Mouse (Mus musculus): ENCODE data around the gene Igf1r. TPM values are rescaled to one million over a fixed set of nuclear protein-coding genes. Genes with fewer than 3 reads are reported as not detected.

The Igf1r gene
- polyA plus RNA-seq, 1 experiment from 2014 or later = 23.2 TPM

GRCm38 (mm10) chr7:68250411-68250810 lies 297.8 kb downstream of the Igf1r start:
- ATAC-seq (ENCODE audit: insufficient number of reproducible peaks, insufficient read depth, low FRiP score, low read depth) = no peak

DNA sequence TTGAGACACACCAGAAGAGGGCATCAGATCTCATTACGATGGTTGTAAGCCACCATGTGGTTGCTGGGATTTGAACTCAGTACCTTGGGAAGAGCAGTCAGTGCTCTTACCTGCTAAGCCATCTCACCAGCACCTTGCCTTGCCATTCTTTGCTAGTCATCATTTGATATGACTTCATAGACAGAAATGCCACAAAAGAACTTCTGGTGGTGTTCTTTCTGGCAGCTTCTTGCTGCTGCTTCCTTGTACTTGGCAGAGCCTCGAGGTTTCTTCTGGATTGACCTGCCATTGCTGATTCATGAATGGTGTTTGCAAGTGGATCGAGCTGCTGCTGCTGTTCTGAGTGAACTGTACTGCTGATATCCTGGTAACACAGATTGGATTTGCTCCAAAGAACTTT lies 298.3 kb downstream of the Igf1r start:
- Histone ChIP-seq H3K4me1 (ENCODE audit: control insufficient read depth, insufficient read depth, low read length) (no peaks in the 10 kb centered on the region), H3K9ac (replicated peaks; ENCODE audit: low read depth, low read length) (no peak overlapping the region), H3K36me3 (ENCODE audit: control insufficient read depth, insufficient read depth, low read length) (no peaks in the 10 kb centered on the region), H3K27me3 (ENCODE audit: control insufficient read depth, insufficient read depth, low read length) (no peaks in the 10 kb centered on the region), H3K9me3 (ENCODE audit: control insufficient read depth, low read depth, low read length) (no peaks in the 10 kb centered on the region; the same call in 1 of the 2 replicates), H3K27ac (ENCODE audit: low read length) (no peak overlapping the region), H3K4me2 (replicated peaks; ENCODE audit: low read depth, low read length) (no peak overlapping the region), H3K4me3 (ENCODE audit: low read depth, low read length) (no peak overlapping the region)
- ATAC-seq (ENCODE audit: insufficient number of reproducible peaks, insufficient read depth, low FRiP score, low read depth) = no peak
- 80% methylated on average over 3 of the region's 3 CpGs for WGBS

More at GRCm38 (mm10) chr7:68250411-68250810, 297.8 kb downstream of the Igf1r start:
- Histone ChIP-seq H3K36me3 (ENCODE audit: control insufficient read depth, insufficient read depth, low read length) (no peaks in the 10 kb centered on the region), H3K4me2 (replicated peaks; ENCODE audit: low read depth, low read length) (no peak overlapping the region), H3K9ac (replicated peaks; ENCODE audit: low read depth, low read length) (no peak overlapping the region), H3K4me3 (ENCODE audit: low read depth, low read length) (no peak overlapping the region), H3K4me1 (ENCODE audit: control insufficient read depth, insufficient read depth, low read length) (no peaks in the 10 kb centered on the region), H3K27me3 (ENCODE audit: control insufficient read depth, insufficient read depth, low read length) (no peaks in the 10 kb centered on the region), H3K27ac (ENCODE audit: low read length) (no peak overlapping the region), H3K9me3 (ENCODE audit: control insufficient read depth, low read depth, low read length) (no peaks in the 10 kb centered on the region; the same call in 1 of the 2 replicates)
- 68% methylated on average over 1 of the region's 1 CpGs for WGBS

DNA sequence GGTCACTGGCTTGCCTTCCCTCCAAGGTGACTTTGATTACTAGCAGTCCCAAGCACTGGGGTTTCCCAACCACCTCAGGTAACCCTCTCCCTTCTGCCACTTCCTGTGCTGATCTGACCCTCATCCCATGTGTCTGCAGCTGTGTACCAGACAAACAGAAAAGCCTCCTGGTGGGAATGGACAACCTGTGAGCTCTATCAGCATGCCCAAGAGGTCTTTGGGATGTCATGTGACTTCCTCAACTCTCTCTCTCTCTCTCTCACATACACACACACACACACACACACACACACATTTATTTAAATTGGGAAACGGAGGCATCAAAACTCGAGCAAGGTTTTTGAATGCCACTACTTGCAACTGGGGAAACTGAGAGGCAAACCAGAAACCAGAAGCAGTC lies 305.1 kb downstream of the Igf1r start:
- 79% methylated on average over 2 of the region's 2 CpGs for WGBS
- Histone ChIP-seq H3K4me3 (ENCODE audit: low read depth, low read length) (no peak overlapping the region), H3K36me3 (ENCODE audit: control insufficient read depth, insufficient read depth, low read length) (no peaks in the 10 kb centered on the region), H3K27ac (ENCODE audit: low read length) (no peak overlapping the region), H3K4me2 (replicated peaks; ENCODE audit: low read depth, low read length) (no peak overlapping the region), H3K9ac (replicated peaks; ENCODE audit: low read depth, low read length) (no peak overlapping the region), H3K4me1 (ENCODE audit: control insufficient read depth, insufficient read depth, low read length) (0 out of 2 replicates have a peak, but pooled peaks cover 3% of the 10 kb centered on the region), H3K27me3 (ENCODE audit: control insufficient read depth, insufficient read depth, low read length) (no peaks in the 10 kb centered on the region), H3K9me3 (ENCODE audit: control insufficient read depth, low read depth, low read length) (no peaks in the 10 kb centered on the region)
- ATAC-seq (ENCODE audit: insufficient number of reproducible peaks, insufficient read depth, low FRiP score, low read depth) = no peak

DNA sequence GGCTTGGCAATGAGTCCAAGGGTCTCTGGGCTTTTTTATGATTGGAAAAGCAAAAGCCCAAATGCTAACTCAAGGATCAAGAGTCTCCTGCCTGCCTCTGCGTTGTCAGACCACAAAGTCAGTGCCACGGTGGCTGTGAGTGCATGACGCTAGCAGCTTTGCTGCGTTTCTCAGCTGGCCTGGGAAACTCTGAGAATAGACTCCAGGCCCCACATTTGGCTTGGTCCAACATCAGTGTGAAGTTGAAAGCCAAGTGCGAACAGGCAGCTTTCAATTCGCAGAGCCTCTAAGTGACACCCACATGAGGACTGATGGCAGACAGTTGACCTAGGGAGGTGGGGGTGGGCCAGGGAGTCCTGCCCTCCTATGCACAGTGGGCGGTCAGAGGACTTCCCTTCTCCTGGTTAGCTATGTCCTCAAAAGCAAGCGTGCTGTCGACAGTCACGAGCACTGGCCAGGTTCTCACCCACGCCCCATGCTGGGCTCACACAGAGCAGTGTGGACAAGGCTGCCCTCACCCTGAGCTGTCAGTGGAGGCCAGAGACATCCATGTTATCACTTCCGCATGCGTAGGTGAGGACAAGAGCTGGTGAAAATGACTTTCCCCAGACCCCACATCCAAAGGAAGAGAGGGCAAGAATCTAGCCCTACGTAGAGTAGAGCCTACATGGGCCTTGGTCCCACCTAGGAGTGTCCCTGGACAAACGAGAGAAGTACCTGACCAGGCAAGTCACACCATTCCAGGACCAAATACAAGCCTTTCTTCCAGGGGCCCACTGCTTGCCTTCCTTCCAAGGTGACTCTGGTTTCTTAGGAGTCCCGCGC lies 305.9 kb downstream of the Igf1r start:
- no peak for ATAC-seq (ENCODE audit: insufficient number of reproducible peaks, insufficient read depth, low FRiP score, low read depth)
- Histone ChIP-seq H3K4me2 (replicated peaks; ENCODE audit: low read depth, low read length) (no peak overlapping the region), H3K9me3 (ENCODE audit: control insufficient read depth, low read depth, low read length) (no peaks in the 10 kb centered on the region), H3K9ac (replicated peaks; ENCODE audit: low read depth, low read length) (no peak overlapping the region), H3K4me3 (ENCODE audit: low read depth, low read length) (no peak overlapping the region), H3K27ac (ENCODE audit: low read length) (no peak overlapping the region), H3K4me1 (ENCODE audit: control insufficient read depth, insufficient read depth, low read length) (peaks cover 3% of the 10 kb centered on the region; the same call in 1 of the 2 replicates), H3K36me3 (ENCODE audit: control insufficient read depth, insufficient read depth, low read length) (no peaks in the 10 kb centered on the region), H3K27me3 (ENCODE audit: control insufficient read depth, insufficient read depth, low read length) (no peaks in the 10 kb centered on the region)
- WGBS = 78% methylated on average over 17 of the region's 17 CpGs

GRCm38 (mm10) chr7:68259523-68260081 lies 307.0 kb downstream of the Igf1r start:
- Histone ChIP-seq H3K4me1 (ENCODE audit: control insufficient read depth, insufficient read depth, low read length) (peaks cover 14% of the 10 kb centered on the region; the same call in 1 of the 2 replicates), H3K27me3 (ENCODE audit: control insufficient read depth, insufficient read depth, low read length) (no peaks in the 10 kb centered on the region), H3K4me3 (ENCODE audit: low read depth, low read length) (no peak overlapping the region), H3K9ac (replicated peaks; ENCODE audit: low read depth, low read length) (no peak overlapping the region), H3K4me2 (replicated peaks; ENCODE audit: low read depth, low read length) (no peak overlapping the region), H3K27ac (ENCODE audit: low read length) (no peak overlapping the region), H3K9me3 (ENCODE audit: control insufficient read depth, low read depth, low read length) (no peaks in the 10 kb centered on the region), H3K36me3 (ENCODE audit: control insufficient read depth, insufficient read depth, low read length) (no peaks in the 10 kb centered on the region)
- no peak for ATAC-seq (ENCODE audit: insufficient number of reproducible peaks, insufficient read depth, low FRiP score, low read depth)
- WGBS = 51% methylated on average over 6 of the region's 6 CpGs

GRCm38 (mm10) chr7:68262612-68263200 lies 310.1 kb downstream of the Igf1r start:
- peaks cover 16% of the 10 kb centered on the region; the same call in 1 of the 2 replicates for H3K4me1 ChIP-seq (ENCODE audit: control insufficient read depth, insufficient read depth, low read length)
- H3K4me2 ChIP-seq (replicated peaks; ENCODE audit: low read depth, low read length) = no peak overlapping the region
- H3K9me3 ChIP-seq (ENCODE audit: control insufficient read depth, low read depth, low read length) = no peaks in the 10 kb centered on the region
- H3K27ac ChIP-seq (ENCODE audit: low read length) = no peak overlapping the region
- no peak overlapping the region for H3K9ac ChIP-seq (replicated peaks; ENCODE audit: low read depth, low read length)
- H3K4me3 ChIP-seq (ENCODE audit: low read depth, low read length) = no peak overlapping the region
- 40% methylated on average over 8 of the region's 8 CpGs for WGBS
- H3K27me3 ChIP-seq (ENCODE audit: control insufficient read depth, insufficient read depth, low read length) = no peaks in the 10 kb centered on the region
- H3K36me3 ChIP-seq (ENCODE audit: control insufficient read depth, insufficient read depth, low read length) = no peaks in the 10 kb centered on the region
- ATAC-seq (ENCODE audit: insufficient number of reproducible peaks, insufficient read depth, low FRiP score, low read depth) = no peak

DNA sequence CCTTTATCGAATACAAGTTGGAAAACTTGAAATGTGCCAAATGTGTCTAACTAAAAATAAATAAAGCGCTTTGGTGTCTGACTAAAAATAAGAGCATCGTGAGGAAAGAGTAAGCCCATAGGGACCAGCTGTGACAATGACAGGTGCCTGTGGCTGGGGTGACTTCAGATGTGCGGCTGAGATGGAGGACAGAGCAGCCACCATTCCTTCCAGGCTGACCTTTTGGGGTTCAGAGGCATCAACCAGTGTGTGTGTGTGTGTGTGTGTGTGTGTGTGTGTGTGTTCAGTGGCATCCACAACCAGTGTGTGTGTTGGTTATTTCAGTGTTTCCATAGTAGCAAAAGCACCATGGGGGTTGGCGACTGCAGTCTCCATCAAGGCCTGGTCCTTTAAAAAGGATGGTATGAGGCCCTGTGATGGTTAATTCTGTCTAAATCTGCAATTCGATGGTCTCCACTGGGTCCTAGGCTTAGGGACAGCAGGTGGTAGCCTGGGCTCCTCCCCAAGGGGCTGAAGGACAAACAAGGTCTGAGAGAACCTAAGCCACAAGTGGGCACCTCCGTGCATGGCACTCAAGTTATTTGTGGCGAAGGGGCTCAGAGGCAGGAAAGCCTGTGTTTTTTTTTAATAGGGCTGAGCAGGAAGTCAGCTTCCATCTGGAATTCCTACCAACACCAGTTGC lies 310.9 kb downstream of the Igf1r start:
- peaks cover 12% of the 10 kb centered on the region; the same call in 1 of the 2 replicates for H3K4me1 ChIP-seq (ENCODE audit: control insufficient read depth, insufficient read depth, low read length)
- H3K27ac ChIP-seq (ENCODE audit: low read length) = no peak overlapping the region
- no peaks in the 10 kb centered on the region for H3K36me3 ChIP-seq (ENCODE audit: control insufficient read depth, insufficient read depth, low read length)
- no peaks in the 10 kb centered on the region for H3K9me3 ChIP-seq (ENCODE audit: control insufficient read depth, low read depth, low read length)
- WGBS = 58% methylated on average over 8 of the region's 8 CpGs
- ATAC-seq (ENCODE audit: insufficient number of reproducible peaks, insufficient read depth, low FRiP score, low read depth) = no peak
- no peaks in the 10 kb centered on the region for H3K27me3 ChIP-seq (ENCODE audit: control insufficient read depth, insufficient read depth, low read length)
- peak overlapping the region; percentile 52 for H3K4me2 ChIP-seq (replicated peaks; ENCODE audit: low read depth, low read length)
- no peak overlapping the region for H3K4me3 ChIP-seq (ENCODE audit: low read depth, low read length)
- H3K9ac ChIP-seq (replicated peaks; ENCODE audit: low read depth, low read length) = no peak overlapping the region

DNA sequence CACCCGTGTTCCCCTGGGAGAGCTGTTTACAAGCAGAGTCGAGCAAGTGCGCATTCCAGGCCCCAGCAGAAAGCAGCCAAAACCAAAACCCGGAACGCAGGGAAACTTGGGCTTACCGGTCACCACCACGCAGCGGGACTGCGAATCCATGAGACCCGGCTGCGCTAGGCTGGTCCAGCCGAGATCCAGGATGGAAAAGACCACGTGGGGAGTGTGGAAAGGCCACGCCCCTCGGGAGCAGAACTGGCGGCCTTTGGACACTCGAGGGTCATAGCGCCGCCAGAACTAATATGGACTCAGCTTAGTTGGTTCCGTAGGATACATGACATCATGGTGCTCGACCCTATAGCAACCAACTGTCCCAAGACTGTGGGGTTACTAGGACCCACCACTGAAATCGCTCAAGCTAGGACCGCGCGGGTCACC lies 311.4 kb downstream of the Igf1r start, which contains the start of gene Pgpep1l:
Pgpep1l (minus strand) TSS at position 206 of the 426 bp plus-strand sequence.
- Histone ChIP-seq H3K4me3 (ENCODE audit: low read depth, low read length) (peak within 1 kb of the TSS; percentile 18), H3K4me1 (ENCODE audit: control insufficient read depth, insufficient read depth, low read length) (peaks cover 12% of the 10 kb centered on the region; the same call in 1 of the 2 replicates), H3K36me3 (ENCODE audit: control insufficient read depth, insufficient read depth, low read length) (no peaks in the 10 kb centered on the region), H3K9ac (replicated peaks; ENCODE audit: low read depth, low read length) (no peak within 1 kb of the TSS), H3K4me2 (replicated peaks; ENCODE audit: low read depth, low read length) (peak within 1 kb of the TSS; percentile 52), H3K27me3 (ENCODE audit: control insufficient read depth, insufficient read depth, low read length) (no peaks in the 10 kb centered on the region), H3K9me3 (ENCODE audit: control insufficient read depth, low read depth, low read length) (no peaks in the 10 kb centered on the region), H3K27ac (ENCODE audit: low read length) (no peak within 1 kb of the TSS)
- peak; percentile 56 for ATAC-seq (ENCODE audit: insufficient number of reproducible peaks, insufficient read depth, low FRiP score, low read depth)
- 5% methylated on average over 25 of the region's 25 CpGs for WGBS

Data from stomach, embryonic 14.5 days (tissue).